Mouse (Mus musculus): ENCODE data around the gene Kcnk5. TPM values are rescaled to one million over a fixed set of nuclear protein-coding genes. Genes with fewer than 3 reads are reported as not detected.

The Kcnk5 gene
- polyA plus RNA-seq, 1 experiment from 2014 or later = 21.9 TPM

Other genes with a start within 250 kb of the Kcnk5 start
- gene Gng2, start 204.2 kb downstream of the Kcnk5 start, polyA plus RNA-seq (2015; fragmentation: Nextera tagmentation; extraction: Ambion mirVana) = 52.5 and 53.5 TPM in 2 replicates
- gene Saysd1, start 43.3 kb downstream of the Kcnk5 start, polyA plus RNA-seq (2015; fragmentation: Nextera tagmentation; extraction: Ambion mirVana) = 13.4 and 13.6 TPM in 2 replicates
- gene Kcnk16, start 87.4 kb upstream of the Kcnk5 start, polyA plus RNA-seq (2015; fragmentation: Nextera tagmentation; extraction: Ambion mirVana) = not detected in 2 replicates
- 13.9 and 21.0 TPM in 2 replicates for gene Nudt13, start 112.9 kb upstream of the Kcnk5 start, polyA plus RNA-seq (2015; fragmentation: Nextera tagmentation; extraction: Ambion mirVana)
- 60.9 and 61.9 TPM in 2 replicates for gene Ecd, start 166.3 kb upstream of the Kcnk5 start, polyA plus RNA-seq (2015; fragmentation: Nextera tagmentation; extraction: Ambion mirVana)
- 36.9 TPM in 2 replicates for gene Fam149b, start 166.4 kb upstream of the Kcnk5 start, polyA plus RNA-seq (2015; fragmentation: Nextera tagmentation; extraction: Ambion mirVana)
- 173 and 184 TPM in 2 replicates for gene Dnajc9, start 207.1 kb upstream of the Kcnk5 start, polyA plus RNA-seq (2015; fragmentation: Nextera tagmentation; extraction: Ambion mirVana)
- gene Mrps16, start 211.8 kb upstream of the Kcnk5 start, polyA plus RNA-seq (2015; fragmentation: Nextera tagmentation; extraction: Ambion mirVana) = 90.7 and 95.7 TPM in 2 replicates